Mouse (Mus musculus) layer of hippocampus, postnatal 10 days (tissue): ENCODE measurements around the gene Rab1b. TPM values are rescaled to one million over a fixed set of nuclear protein-coding genes. Genes with fewer than 3 reads are reported as not detected.

Experiments
- DNase-seq, 2 experiments: peaks; one replicate each; pipeline ENCODE4 v3.0.0; 2021; ENCODE audit warnings: low spot score in 2 of 2
- total RNA-seq, 2 experiments: library from RNA; stranded (reverse); gene quantifications; 2 replicates each; pipeline ENCODE4 v1.2.3; 2021

Gene Rab1b
- total RNA-seq, 2 experiments from 2014 or later, result 163 to 166 TPM

DNA sequence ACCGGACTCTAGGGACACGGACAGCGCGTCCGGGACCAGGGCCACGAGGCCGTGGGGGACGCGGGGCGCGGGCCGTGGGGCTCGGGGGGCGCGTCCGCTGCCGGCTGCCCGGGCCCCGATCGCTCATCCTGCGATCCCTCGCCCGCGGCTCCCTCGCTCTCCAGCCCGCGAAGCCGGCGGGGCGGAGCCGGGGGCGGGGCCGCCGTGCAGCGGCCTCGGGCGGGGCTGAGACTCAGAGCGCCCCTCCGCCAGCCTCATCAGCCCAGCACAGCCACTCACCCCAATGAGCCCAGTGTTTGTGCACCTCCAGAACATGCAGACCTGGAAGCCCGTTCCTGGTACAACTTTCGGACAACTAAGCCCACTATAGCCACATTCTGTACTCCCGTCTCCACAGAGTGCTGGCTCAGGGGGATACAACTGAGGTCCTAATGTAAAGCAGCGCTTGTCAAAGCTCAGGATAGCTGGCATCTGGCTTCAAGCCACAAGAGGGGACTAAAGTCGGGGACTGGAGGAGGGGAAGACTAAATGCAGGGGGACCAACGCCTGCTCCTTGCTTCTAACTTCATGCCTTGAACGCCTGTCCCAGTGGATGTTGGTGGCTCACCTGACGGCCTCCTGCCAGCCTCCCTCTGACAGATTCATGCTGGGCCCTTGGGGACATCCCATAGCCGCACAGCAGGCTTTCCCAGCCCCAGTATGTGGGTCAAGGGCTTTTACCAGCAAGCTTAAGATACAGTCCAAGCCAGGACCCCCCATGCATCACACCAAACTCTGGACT, 8.3 kb downstream of the Rab1b start, which contains the start of gene Cnih2:
Cnih2 (minus strand) TSS at position 159 of the 781 bp plus-strand sequence.
- DNase-seq, result peak; percentile 71 to 82

DNA sequence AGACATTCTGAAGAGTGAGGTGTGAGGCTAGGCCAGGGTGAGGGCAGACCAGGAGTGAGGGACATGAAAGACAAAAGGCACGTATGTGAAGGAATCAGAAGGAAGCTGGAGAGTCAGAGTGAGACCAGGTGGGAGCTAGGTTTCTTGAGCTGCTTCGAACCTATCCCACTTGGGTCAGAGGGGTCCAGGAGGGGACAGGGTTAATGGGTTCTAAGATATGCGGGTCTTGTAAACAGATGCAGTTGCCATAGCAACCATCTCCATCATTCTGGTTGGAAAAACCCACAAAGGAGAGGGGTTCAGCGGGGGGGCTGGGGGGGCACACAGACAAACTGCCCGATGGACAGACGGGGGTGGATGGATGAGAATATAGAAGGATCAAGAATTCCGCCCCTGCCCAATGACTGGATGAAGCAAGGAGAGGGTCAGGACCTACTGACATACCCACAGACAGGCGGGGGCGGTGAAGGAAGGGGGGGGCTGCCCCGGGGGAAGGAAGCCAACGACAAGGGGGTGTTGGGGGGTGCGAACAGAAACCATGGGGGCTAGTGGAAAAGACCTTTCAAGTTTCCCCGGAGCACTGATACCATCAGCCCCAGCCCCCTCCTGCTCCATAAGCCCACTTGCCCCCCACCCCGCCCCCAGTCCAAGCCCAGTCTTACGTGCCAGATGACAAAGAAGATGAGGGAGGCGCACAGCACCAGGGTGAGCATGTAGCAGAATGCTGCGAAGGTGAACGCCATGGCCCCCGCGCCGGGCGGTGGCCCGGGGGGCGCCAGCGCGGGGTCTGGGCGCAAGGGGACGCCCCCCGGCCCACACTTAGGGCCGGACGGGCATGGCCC, 9.1 kb downstream of the Rab1b start:
- DNase-seq, result peak in 1 of 2 experiments; percentile 25

DNA sequence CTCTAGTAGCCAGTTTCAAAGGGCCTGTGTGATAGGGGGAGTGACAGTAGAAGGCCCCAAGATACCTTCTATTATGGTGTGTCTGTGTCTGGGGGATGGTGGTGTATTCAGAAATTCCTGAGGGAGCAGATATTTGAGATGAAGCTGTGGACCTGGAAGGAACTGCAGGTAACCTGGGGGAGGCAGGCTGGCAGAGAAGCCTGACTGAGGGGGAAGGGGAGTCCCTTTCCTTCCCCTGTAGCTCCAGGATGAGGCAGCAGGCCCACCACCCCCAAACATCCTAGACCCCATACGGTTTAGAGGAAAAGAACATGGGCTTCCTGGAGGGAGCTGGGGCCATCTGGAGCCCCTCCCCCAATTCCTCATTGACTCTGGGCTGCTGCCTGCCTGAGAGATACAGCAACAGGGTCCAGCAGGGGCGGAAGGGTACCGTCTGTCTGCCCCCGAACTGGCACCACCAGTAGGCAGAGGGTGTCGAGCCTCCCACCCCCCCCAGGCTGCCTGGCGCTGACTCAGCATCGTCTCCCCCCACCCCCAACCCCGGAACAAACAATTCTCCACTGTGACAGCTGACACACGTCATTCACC, 10.9 kb downstream of the Rab1b start:
- DNase-seq, result peak; percentile 73 to 78

DNA sequence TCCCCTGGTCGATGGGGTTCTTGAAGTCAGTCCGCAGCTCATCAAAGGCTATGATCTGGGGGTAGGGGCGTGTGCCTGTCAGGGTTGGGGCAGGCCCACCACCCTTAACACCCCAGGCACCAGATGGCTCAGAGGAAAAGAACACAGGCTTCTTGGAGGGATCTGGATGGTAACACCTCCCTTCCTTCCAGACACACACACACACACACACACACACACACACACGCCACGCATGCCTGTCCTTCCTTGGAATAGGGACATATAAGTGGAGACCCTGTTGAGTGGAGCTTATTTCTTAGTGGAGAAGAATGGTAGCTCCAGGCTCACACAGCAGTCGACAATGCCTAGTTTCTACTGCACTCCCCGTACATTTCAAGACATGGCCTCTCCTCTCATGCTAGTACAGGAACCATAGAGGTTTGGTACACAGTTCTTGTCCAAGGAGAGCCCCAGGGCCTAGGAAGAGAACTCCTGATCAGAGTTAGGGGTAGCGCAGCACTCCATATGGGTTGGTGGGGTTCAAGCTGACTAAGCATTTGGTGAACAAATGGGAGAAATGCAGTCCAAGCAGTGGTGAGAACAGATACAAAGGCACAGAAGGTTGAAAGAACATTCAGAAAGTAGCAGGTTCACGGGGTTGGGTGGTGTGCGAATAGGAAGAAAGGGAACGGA, 12.0 kb downstream of the Rab1b start:
- DNase-seq, result no peak

DNA sequence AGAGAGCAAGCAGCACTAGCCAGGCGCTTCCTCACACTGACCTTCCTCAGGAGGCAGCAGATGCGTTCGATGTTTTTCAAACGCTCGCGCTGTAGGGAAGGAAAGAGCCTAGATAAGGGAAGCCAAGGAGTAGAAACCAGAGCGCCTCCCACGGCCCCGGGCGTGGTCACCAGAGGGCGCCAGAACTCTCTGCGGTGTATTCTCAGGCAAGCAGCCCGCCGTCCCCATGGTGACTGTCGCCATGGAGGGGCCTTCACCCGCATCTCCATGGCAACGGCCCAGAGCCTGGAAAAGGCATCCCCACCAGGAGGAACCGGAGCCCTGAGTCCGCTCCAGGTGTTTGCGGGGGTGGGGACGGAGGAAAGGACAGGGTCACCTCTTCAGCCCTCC, 12.6 kb downstream of the Rab1b start:
- peak; percentile 99 for DNase-seq

DNA sequence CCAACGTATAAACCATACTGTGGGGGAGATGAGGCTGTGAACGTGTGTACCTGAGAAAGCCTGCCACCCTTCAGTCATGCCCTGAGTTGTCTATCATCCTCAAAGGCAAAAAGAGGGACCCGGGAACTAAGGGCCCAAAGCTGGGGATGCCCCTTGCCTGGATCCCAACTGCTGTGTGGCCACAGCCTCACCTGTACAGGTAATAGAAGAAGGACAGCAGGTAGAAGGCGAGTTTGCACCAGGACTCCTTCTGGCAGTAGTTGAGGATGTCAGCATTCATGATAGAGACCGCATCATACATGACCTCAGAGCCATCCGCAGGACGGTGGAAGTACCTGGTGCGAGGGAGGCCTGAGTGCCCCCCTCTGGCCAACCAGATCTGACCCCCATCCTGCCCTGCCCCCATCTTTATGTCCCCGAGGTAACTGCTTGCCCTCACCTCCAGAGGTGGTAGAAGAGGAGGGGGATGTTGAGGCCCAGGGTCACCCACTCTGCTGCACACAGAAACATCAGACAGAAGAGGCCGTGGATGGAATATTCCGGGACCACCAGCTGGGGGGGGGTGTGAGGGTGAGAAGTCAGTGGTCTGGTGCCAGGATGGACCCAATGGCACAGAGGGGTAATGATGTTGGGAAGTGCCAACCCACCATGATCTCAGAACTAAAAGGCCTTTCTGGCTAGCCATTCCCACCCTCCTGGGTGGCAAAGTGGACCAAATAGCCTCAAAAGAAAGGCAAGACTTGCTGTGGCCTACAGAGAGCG, 13.2 kb downstream of the Rab1b start:
- DNase-seq, result no peak

DNA sequence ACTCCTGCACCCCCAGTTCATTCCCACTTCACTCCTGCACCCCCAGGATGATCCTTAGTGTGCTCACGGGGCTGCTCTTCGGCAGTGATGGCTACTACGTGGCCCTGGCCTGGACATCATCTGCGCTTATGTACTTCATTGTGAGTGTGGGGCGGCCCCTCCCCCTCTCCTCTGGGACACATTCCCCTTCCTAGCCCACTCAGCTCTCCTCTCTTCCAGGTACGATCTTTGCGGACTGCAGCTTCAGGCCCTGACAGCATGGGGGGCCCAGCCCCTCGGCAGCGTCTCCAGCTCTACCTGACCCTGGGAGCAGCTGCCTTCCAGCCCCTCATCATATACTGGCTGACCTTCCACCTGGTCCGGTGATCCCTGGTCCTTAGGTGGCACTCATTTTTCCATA, 14.8 kb downstream of the Rab1b start:
- DNase-seq, result no peak

DNA sequence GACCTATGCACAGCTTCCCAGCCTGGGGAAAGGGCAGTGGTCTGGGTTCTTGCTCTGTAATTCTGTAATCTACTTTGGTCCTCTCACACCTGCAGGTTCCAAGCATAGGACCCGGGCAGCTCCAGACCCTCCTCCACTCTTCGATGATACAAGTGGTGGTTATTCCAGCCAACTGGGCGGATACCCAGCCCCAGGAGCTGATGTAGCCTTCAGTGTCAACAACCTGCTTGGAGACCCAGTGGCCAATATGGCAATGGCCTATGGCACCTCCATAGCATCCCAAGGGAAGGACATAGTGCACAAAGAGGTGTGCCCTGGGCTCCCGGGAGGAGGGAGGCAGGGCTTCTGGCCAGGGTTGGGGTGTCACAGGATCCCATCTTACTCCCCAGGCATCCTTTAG, 17.5 kb downstream of the Rab1b start:
- no peak for DNase-seq

DNA sequence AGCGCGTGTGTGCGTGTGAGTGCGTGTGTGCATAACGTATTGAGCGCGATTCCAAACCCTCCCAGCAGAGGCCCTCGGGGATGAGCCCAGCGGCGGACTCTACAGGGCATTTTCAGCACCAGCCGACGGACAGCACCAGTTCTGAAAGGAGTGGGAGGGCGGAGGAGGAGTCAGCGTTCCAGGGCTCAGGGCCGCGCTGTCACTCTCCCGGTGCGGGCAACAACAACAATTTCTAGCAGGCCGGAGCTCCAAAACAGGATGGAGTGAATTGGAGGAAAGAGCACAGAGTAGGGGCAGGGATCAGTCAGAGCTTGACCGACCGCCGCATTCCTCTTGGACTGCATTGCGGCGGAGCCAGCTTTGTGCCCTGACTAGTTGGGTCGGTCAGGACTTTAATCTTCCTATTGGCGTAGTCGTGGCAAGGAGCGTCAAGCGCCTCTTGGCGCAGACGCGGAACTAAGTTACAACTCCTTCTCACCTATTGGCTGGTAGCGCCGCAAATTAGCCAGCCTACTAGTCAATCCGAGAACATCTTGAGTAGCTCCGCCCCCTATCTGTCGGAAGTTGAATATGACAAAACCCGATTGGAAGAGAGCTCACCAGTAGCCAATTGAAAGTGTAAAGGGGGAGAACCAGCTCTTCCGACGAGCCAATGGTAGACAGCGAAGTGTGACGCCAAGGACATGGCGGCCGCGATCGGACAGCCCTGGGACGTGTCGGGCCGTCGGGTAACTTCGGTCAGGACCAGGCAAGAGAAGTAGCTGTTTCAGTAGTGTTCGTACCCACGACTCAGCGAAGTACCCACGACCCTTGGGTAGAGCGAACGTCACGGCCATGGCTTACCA, 18.8 kb downstream of the Rab1b start, which contains the start of gene Yif1a:
Yif1a (plus strand) TSS at position 655 of the 845 bp plus-strand sequence.
- DNase-seq, result peak; percentile 89 to 91

DNA sequence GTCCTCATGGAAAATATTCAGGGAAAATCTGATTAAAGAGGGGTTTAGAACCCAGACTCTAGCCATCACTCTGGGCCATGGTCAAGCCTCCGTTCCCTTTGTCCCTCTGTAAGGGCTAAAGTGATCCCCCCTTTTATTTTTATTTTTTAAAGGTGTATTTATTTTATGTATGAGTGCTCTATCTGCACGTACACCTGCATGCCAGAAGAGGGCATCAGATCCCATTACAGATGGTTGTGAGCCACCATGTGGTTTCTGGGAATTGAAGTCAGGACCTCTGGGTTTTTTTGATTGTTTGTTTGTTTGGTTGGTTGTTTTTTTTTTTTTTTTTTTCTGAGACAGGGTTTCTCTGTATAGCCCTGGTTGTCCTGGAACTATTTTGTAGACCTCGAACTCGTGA, 20.3 kb downstream of the Rab1b start:
- DNase-seq, result peak in 1 of 2 experiments; percentile 10

DNA sequence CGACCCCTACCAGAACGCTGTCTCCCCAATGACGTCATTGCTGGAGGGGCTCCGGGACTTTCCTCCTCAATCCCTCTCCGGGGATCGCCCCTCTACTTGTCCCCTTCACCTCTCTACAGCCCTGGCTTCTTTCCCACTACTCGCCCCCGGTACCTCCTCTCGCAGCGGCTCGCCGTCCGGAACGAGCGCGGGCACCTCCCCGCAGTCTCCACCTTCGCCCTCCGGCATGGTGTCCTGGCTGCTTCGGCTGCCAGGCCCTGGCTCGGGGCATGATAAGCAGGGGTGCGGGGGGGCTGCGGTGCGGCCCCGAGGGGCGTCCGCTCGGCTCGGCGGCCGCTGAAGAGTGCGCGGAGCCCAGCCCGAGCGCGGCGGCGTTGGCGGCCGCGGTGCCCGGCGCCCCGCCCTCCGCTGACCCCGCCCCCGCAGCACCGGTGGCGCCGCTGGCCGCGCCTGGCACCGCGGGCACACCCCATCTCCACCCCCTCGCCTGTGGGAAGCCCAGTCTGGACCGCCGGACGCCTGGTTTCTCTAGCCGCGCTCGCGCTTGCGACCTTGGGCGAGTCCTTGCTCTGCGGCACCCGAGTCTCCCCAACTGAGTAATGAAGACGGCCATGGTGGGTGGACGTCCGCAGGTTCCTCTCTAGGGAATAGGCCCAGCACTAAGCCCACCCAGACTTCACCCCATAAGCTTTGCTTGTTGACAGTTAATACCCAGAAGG, 21.6 kb downstream of the Rab1b start, which contains the start of gene Tmem151a:
Tmem151a (minus strand) TSS at position 387 of the 719 bp plus-strand sequence.
- DNase-seq, result peak; percentile 41 to 51

DNA sequence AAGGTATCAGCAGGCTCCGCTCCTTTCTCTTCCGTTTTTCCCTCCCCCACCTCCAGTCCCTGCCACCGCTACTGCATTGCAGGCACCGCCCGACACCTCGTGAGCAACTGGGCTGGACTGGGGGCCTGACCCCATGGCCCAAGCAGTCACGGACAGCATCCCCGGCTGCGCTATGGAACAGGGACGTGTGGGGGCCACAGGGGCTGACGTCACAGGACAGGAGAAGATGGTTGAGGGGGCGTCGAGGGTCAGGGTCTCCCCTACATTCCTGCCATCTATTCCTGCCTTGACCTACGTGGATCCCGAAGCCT, 22.1 kb downstream of the Rab1b start:
- DNase-seq, result peak in 1 of 2 experiments; percentile 28

DNA sequence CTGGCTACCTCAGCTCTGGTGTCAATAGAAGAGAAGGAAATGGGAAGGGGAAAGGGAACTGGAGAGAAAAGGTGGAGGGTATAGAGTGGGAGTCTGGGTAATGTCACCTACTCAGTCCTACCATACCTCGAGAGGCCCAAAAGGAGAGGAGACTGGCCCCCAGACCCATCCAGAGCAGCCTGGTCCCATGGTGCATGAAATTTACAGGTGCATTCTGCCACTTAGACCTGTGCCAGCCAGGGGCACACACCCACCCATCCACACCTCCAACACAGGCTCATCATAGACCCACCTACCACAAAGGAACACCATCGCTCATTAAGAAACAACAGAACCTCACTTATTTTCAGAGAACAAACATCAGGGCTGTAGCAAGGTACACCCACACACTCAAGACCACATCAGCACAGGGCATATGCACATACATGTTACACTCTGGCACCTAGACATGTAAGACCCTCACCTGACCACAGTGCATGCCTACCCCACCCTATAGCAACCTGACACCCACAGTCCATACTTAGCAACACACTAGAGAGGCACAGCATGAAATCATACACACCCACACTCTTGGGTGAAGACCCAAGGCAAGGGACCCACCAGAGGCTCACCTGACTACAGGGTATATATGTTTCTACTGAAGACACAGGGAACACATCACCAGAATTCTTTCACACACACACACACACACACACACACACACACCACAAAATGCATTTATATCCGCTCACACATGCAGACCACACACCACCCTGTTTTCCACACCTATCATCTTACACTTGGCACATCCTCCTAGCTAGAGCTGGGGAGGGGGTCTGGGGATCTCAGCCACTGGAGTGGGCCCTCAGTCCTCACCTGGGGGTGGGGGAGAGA, 22.7 kb downstream of the Rab1b start:
- no peak for DNase-seq

DNA sequence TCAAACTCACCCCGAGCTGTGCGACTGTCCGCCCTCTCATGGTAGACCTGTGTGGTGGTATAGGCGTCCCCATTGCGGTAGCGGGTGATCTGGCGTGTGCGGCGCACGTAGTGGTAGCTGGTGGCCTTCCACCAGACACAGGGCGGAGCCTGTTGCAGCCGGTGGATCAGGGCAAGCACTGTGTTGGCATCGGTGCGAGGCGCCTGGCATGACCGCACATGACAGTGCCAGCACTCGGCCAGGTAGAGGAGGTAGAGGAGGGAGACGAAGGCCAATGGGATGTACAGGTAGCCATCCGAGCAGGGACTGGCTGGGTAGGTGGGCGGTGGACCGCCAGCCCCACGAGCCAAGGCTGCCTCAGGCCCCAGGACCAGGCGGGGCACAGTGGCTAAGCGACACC, 24.3 kb downstream of the Rab1b start:
- no peak for DNase-seq

DNA sequence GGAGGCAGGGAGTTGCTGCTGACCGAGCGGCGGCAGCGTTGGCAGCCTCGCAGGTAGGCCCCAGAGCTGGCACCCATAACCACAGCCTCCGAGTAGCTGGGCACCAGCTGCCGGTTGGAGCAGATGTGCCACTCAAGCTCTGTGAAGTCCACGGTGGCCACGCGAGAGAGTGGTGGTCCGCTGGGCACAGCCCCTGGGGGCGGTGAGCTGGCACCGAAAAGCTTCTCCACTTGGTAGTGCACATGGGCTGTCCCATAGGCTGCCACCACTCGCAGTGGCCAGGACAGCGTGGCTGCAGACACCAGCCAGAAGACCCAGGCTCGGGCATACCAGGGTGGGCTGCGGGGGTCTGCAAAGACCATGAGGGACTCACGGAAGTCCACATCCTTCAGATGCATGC, 24.9 kb downstream of the Rab1b start:
- no peak for DNase-seq

DNA sequence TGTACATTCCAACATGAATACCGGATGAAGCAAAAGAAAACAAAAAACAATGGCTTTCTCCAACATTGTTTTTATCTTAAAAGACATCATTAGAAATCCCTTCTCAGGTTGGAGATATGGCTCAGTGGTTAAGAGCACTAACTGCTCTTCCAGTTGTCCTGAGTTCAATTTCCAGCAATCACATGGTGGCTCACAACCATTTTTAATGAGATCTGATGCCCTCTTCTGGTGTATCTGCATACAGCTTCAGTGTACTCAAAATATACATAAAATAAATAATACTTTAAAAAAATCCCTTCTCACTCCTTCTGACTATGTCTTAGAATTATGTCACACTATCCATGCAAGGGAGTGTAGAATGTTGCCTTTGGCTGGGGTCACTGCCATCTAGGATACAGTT, 27.6 kb downstream of the Rab1b start:
- DNase-seq, result no peak

DNA sequence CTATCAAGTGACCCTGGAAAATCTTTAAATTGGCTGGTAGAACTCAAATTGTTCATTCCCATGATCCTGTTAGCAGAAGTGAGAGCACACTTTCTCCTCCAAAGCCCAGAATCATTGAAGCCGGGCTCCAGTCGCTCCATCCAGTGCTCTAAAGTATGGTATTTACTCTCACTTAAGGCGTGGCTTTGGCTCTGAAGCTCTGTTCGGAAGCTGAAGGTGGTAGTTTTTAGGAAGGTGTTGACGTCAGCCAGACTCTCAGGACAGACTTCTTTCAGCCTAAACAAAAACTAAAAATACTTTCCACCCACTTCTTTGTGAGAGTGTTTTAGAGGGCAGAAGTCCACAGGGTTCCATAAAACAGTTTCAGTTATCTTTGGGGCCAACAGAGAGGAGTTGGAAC, 33.4 kb downstream of the Rab1b start:
- DNase-seq, result no peak

DNA sequence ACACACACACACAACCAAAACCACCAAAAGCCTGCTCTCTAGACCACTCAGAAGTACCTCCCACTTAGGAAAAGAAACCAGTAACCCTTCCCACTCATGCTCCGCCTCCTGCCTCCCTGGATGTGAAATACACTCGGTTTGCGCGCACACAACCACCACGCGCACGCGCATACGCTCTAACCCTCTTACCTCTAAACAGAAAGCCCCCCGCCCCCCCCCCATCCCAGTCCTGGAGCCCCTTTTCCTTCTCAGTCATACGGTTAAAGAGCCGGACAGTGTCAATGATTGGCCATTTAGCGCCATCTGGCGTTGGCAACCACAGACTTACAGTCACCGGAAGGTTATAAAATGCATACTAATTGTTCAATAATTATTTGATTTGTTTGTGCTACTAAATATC, 33.8 kb downstream of the Rab1b start:
- no peak for DNase-seq
